Mouse (Mus musculus) thymus, postnatal 25 days (tissue): Measurements from ENCODE around the gene Eepd1.

Source experiments
- DNase-seq: peaks from one replicate; pipeline ENCODE4 v3.0.0; 2022

The Eepd1 gene

DNA sequence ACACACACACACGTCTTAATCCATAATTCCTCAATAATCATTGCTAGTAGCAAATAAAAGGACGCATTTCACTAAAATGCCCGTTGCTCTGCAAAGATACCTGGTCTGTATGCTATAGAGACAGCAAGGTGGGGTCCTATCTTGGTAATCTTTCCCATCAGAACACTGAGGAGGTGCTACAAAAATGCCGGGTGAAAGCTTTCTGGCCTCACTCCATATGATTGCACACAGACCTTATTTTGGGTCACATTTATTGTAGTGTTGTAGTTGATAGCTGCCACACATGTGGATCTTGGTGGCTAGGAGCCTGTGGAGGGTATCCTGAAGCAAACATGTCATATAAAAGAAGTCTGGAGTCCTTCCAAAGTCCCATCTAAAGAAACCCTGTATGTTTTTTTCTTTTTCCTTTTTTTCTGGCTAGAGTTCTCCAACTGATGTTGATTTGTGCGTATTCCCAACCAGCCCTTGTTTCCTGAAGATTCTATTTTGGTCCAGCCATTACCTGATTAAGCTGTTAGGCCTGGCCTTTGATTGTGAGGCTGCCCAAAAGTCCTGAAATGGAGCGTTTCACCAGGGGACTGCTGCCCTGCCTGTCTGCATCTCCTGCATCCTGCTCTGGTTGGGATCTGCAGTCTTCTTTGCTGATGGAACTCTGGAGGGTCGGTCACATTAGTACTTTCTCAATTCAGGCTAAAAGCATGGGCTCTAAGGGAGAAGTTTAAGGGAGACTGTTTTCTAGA, 8.0 kb downstream of the Eepd1 start:
- no peak for DNase-seq

DNA sequence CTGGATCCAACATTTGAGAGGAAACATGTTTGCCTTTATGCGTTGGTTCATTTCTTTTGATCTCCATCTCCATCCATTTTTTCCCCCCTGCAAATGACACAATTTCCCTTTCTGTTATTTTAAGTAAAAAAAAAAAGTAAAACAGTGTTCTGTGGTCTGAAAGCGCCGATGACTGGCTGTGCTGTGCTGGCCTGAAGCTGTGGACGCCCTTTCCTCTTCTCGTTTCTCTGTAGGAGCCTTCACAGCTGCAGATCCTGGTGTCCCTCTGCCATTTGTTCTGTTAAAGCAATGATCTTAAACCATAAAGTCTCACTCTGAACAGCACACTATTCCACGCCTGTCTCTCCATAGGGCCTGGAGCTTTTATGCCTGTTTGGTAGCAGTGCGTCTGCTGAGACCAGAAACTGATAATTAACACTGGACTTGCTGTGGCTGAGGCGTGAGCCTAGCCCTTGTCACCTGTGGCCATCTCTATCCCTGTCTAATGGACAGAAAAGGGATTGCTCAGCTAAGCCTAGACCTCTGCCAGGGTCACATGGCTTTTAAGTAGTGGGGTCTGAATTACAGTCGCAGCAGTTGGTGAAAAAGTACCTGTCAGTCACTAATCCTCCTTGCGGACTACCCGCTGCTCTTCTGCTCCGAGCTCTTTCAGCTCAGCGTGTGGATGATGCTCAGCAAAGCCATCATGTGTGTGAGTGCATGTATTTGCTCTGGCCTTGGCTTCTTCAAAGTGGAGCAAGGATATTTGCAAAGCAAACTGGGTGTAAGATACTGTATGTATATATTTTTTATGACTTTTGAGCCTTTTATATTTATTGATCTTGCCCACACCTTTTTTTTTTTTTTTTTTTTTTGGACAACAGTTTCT, 9.2 kb downstream of the Eepd1 start:
- no peak for DNase-seq

DNA sequence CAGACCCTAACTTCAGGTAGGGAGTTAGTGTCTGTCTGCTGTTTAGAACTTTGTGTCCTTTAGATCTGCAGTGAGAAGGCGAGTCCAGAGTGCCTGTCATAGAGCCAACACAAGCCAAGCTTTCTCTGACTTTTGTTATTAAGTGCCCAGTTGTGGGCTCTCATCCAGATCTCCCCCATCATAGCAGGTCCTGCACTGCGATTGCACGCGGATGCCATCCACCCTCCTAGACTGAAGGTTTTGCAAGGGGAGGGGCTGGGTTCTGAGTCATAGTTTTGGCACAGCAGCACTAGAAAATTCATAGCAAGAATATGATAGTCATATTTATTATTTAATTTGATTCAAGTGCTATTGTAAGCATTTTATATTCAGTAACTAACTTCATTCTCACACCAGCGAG, 12.6 kb downstream of the Eepd1 start:
- DNase-seq: no peak

DNA sequence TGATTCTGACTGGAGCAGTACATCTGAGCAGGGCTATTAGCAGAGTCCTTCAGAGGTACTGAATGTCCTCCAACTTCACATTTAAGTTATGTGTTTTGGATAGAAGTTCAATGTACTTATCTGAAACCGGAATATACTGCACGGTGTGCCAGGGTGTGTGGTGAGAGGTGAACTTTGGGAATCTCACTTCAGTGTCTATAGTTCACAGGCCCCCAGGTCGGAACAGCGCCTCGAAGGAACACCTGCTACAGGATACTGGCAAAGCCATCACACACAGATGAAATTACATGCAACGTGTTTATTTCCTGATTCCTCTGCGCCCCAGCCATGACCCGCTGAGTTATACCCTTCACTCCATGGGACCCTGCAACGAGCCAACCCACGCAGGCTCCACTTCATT, 14.3 kb downstream of the Eepd1 start:
- DNase-seq: no peak

DNA sequence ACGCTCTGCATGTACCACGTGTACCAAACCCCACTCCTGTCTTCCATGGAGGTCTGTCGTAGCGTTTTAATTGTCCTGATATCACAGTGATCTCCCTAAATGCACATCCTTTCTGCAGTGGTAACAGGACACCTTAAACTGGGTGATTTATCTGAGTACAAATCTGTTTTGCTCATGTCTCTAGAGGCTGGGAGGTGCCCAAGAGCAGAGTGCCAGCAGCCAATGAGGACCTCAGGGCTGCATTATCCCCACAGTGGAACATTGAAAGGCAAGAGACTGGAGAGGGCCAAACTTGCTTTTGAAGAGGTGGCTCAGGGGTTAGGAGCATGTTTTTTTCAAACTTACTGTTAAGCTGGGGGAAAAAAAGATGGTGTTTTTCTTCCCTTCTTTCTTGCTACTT, 14.8 kb downstream of the Eepd1 start:
- no peak for DNase-seq

DNA sequence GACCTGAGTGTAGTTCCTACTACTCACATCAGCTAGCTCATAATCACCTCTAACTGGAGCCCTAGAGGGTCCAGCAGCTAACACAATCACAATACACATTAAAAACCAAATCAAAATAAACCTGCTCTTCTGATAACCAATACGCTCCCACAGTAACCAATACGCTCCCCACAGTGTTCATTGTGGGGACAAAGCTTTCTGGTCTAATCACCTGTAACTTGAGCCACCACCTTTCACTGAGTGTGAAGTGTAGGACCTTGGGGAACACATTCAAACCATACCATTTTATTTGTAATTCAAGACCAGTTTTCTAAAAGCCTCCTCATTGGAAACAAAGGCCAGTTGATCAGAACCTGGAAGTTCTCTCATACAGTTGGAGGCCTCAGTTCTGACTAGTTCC, 15.4 kb downstream of the Eepd1 start:
- no peak for DNase-seq

DNA sequence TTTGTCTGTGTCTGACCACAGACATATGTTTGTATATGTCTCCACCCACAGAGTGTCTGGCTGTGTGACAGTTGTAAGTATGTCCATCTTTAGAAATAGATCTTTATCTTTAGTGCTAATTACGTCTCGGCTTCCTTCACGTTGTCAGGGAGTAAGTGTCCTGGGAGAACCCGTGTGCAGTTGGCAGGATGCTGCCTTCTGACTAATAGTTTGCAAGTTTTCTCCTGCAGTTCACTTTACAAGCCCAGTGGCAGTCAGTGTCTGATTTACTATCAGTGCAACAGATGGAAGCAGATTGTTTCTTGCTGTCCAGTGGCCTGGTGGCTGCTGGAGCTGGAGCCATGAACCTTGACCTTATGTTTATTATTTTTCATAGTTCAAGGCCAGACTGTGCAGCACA, 17.4 kb downstream of the Eepd1 start:
- DNase-seq: no peak

DNA sequence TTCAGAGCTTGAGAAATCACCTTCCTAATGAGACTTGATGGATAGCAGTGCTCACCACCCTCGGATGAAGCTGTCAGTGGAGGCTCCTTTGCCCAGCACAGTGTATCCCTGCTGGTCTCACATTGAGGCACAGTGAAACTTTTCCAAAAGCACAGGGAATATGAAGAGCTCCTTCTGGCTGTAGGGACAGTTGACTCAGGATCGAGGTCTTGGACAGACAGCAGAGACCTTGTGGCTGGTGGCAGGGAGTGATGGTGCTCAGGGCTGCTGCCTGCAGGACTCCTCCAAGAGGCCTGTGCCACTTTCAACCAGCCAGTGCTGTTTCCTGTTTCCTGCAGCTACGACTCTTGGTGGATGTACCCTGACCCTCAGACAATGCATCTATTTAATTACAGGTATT, 18.0 kb downstream of the Eepd1 start:
- no peak for DNase-seq

DNA sequence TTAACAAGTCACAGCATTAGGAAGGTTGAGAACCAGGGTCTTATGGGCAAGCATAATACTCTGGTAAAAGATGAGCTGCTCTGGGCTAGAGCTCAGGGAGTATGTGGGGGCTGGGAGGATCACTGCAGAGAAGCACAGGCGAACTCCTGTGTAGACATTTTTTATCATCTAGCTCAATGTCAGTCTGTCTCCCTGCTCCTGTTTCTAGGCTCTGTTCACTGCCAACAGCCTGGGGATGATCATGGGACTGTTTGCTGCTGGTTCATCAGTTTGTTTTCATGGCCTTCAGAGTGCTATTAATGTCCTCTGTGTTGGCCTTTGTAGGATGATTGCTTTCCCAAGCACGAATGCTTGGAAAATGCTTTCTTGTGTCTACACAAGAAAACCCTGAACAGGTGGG, 18.7 kb downstream of the Eepd1 start:
- DNase-seq: no peak

DNA sequence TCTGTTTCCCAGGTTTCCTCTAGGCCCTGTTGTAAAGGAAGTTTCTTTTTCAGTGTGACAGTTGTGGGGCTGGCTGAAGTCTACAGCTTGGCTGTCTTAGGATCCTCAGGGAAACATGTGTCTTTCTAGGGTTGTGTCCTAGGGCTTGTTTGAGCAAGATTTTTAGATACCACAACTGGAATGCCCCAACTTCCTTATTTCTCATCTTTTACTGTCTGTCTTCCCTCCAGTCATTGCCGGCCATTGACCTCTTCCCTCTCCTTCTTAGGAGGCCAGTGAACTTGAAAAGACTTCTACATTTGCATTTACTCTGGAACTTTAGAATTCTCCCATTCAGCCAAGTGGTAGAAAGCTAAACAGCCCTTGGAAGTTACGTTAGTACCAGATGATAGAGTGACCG, 27.5 kb downstream of the Eepd1 start:
- DNase-seq: no peak

DNA sequence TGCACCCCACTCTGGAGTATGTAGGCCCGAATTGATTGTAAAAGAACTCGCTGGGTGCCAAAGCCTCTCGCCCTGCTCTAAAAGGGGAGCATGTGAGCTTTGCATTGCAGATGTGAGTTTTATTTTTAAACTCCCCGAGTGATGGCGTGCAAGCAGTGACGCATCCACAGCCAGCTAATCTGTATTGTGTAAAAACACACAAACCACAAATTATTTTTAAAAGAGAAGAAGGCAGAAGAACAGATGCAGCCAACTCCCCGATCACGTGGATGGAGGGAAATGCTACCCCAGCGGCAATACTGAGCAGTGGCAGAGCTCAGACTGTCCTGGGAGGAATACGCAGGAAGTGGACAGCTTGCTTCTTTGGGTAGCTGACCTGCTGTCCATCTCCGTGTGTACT, 29.2 kb downstream of the Eepd1 start:
- DNase-seq: no peak

DNA sequence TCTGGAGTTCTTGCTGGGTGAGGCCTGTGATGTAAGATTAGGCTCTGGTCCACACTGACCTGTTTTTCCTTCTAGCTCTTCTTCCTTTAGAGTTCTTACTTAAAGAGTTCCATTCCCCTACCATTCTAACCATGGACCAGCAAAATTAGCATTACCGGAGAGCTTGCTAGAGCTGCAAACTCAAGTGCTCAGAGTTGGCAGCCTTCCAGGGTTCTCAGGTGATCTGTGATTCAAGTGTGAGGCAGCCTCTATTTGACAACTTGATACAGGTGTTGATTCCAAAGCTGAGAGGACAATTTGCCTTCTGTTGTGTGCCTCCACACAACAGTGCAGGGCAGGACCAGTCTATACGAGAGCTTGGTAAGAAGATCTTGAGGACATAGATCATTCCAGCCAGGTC, 31.7 kb downstream of the Eepd1 start:
- no peak for DNase-seq

DNA sequence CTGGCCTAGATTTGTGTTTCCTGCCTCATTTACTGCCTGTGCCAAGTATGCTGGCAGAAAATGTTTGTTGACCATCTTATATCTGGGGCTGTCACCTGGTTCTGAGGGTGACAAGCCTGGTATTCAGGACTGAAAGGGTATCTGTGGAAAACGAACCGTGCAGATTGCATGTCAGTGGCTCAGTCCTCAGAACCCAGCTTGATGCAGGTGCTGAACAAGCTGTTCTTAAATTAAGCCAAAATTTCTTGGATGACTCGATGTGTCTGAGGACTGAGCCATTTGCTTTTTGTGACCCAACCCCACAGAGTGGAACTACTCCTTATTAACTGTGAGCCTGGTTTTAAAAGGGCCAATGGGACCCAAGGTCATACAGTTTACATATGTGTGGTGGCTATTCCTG, 32.2 kb downstream of the Eepd1 start:
- no peak for DNase-seq

DNA sequence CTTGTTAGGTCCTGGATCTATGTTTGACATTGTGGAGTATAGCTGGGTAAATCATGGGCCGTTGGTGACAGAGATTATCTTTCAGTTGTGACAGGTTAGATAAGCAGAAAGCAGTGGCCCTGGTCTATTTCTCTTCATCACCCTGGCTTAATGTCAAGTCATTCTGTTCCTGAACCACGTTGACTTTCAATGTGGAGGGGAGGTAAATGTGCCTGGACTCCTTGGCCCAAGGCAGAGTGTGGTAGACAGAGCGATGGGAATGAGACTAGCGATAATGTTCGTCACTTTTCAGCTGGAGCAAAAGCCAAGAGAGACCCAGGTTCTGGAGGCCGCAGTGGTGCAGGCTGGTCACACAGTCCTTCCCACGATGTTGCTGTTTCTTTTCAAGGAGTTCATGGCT, 35.3 kb downstream of the Eepd1 start:
- no peak for DNase-seq

DNA sequence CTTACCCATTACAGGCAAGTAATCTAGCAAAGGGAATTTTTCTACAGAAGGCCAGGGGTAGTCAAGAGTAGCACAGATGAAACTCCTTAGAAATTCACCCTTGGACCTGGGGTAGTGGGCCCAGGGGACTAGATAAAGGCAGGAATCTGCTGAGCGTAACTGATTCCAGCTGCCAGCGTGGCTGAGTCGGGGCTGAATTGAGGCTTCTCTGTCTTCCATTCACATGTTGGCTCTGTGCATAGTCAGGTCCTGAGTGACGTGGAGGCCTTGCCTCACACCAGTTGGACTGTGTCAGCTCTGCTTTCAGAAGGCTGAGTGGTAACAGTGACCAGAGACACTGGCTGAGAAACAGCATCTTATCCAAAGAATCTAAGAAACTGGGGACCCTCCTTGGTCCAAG, 36.6 kb downstream of the Eepd1 start:
- no peak for DNase-seq

DNA sequence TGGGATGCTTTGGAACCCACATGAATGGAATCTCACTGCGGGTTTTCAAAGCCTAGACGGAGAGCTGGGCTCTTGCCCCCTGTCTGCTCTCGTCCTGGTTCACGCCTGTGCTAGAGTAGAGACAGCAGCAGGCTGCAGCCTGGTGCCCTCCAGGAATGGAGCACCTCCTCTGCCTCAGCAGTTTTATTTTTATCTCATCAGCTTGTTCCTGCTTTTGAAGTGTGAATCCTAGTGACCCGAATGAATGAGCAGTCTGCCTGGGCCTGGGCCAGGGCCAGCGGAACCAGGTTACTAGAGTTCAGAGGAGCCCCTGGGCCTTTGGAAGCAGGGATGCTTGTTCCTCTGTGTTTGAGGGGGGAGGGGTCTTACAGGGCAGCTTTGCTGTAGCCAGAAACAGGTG, 37.8 kb downstream of the Eepd1 start:
- no peak for DNase-seq

DNA sequence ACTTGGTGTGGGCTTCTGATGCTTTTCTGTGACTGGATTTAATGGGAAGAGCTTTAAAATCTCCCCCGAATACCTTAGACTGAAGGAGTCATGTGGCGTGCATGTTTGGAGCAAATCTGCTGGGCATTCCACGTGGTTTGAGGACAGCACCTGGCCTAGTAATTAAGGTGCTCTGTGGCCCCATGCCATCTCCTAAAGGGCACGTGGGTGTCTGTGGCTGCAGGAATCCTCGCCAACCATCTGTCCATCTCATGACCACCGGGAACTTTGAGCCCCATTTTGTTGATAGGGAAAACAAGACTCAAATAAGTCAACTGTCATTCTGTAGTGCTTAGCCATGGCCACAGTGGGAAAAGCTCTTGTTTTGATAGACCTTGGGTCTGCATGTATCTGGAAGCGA, 39.5 kb downstream of the Eepd1 start:
- DNase-seq: no peak

DNA sequence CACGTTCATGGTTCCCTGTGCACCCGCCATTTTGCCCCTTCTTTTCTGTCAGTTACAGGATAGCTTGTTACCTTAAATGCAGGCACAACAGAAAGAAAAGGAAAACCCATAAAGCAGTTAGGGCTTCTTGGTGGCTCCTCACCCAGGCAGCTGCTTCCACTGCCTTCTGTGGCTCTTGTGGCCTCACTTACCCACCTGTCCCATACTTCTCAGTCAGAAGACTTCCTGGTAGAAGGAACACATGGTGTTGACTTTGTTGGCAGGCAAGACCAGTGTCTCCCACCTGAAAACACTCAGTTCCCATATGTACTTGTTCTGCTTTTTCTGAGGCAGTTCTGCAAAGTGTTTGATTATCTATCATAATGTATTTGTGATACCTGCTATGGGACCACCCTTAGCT, 40.5 kb downstream of the Eepd1 start:
- peak; percentile 11 for DNase-seq

DNA sequence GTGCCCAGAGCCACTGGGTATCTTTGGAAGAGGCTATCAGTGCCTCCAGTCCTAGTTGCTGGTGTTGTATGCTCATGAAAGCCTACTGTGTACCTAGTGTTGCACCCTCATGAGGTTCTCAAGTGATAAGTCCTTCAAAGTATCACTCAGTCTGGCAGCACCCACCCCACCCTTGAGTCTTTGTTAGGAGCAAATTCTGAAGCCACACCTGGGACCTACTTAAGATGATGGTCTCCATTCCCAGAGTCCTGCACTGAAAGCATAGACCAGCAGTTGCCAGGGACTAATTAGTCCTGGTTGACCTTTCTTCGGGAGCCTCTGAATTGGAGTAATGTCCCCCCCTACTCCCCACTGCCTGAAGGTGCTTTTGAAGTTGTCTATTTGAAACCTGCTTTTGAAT, 45.2 kb downstream of the Eepd1 start:
- no peak for DNase-seq

DNA sequence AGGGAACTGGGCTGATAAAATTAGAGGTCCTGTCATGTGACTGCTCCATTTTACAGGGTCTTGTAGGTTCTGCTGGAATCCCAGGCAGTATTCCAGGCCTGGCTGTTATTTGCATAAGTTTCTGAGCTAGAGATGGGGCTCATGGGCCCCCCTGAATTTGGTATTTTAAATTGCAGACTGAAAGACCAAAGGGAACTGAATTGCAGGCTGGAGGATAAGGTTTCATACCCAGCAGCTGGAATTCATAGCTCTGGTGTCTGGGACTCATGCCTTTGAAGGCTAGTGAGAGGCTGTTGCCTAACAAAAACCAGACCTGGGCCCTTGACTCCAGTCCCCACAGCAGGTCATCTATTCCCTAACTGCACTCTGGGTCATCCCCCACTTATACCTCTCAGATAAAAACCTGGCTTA, 45.6 kb downstream of the Eepd1 start:
- no peak for DNase-seq

DNA sequence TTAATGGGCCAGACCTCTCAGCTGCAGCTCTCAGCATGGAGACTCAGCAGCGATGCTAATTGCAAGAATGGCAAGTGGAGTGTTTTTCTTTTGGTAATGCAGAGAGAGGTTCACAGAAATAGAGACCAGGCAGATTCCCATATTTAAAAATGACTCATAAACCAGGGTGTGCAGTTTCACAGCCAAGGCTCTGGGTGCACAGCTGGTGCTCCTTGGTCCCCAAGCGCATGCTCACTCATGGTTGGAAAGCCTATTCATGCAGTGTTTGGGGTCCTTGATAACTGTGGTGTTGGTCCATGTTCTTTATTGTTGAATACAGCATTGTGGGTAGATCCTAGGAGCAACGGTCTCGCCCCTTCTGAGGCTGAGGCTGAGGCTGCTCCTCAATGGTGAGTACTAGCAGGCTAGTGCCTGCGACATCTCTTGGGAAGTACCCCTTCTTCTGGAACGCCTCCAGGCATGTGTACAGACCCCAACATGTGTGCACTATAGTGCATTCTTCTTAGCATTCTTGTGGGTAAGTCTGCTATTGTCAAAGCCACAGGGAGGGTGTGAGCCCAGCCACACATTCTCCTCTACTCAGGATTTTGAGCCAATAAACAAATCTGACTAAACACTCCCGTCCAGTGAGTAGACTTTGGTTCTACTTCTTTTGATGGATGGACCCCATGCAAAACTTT, 46.2 kb downstream of the Eepd1 start:
- DNase-seq: no peak

DNA sequence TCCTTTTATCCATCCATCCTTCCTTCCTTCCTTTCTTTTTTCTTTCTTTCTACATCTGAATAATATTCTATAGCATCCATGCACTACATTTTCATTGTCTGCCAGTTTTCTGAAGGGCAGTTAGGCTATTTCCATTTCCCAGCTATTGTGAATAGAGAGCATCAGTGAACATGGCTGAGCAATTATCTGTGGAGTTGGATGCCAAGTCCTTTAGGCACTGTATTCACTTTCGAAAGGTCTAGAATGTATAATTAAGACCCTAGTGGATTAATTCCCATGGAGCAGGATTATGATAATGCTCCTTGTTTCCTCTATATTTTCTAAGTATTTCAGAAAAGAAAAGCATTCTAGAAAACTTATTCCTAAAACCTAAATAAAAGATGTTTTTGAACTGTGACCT, 50.3 kb downstream of the Eepd1 start:
- DNase-seq: no peak

DNA sequence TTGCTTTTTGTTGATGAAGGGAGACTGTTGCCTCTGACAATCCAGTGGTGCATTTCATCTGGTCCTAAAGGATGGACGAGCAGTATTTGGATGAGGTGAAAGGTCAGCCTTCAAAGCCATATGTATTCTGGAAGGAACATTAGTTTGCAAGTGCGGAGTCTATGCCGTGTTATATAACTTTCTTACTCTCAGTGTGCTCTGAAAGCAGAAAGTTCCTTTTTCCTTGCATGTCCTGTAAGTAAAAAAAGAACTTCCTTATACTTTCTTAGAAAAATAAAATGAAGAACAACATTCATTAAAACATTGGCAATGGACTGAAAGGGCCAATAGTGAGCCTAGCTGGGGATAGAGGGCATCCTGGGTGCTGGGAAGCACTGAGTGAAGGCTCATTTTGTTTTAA, 50.8 kb downstream of the Eepd1 start:
- no peak for DNase-seq

DNA sequence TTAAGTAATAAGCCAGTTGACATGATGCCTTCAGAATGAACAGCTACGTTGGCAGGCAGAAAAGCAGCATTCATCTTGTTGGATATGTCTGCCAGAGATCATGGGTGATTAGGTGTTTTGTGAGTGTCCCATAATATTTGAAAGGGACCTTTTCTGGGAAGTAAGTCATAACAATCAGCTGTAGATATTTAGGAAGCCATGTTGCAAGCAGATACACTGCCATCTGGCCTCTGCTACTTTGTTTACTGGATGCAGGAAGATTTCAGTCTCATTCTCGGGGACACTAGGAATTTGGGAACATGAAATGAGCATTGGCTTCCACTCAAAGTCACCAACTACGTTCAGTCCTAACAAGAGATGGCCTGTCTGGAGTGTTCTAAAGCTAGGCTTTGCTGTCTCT, 54.1 kb downstream of the Eepd1 start:
- no peak for DNase-seq
